Mouse (Mus musculus) T-helper 17 cell (primary cell): ENCODE measurements around the gene Coro6.

ENCODE experiments used
- in situ Hi-C, 2 experiments: fragments of 300-600 bp; cut with MboI, MseI; formaldehyde crosslinking; loops; 1 replicate in 1 of 2; 2 replicates in 1 of 2; pipeline ENCODE4 v1.15.1; 2025; ENCODE audit warnings: high pct_unique_total_duplicates in 2 of 2

Coro6 gene

GRCm38 (mm10) chr11:77463786-77464185 lies 1.6 kb downstream of the Coro6 start:
- in situ Hi-C loops = loop anchor here (25.0 kb wide), 1 partner anchor 351 kb away; no protein-coding TSS in a partner anchor

GRCm38 (mm10) chr11:77464684-77465083 lies 2.5 kb downstream of the Coro6 start:
- in situ Hi-C loops = loop anchor here (25.0 kb wide), 1 partner anchor 352 kb away; no protein-coding TSS in a partner anchor

DNA sequence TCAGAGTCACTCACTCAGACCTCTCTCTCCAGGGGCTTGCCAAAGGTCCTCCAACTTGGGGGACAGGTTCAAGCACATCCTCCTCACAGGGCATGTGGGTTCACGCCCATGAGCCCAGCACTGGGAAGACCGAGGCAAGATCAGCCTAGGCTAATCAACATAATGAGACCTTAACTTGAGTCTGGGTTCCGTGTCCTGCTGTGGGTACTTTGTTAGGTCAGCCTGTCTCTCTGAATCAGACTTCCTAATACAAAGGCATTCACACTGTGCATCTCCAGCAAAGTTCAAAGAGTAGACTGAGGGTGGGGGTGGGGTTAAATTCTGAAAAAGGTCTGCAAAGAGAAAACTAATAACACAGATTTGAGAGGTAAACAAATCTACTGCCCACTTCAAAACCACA lies 2.9 kb downstream of the Coro6 start:
- in situ Hi-C loops = loop anchor here (25.0 kb wide), 1 partner anchor 353 kb away; no protein-coding TSS in a partner anchor

- in situ Hi-C loops = loop anchor here (25.0 kb wide), 1 partner anchor 354 kb away; no protein-coding TSS in a partner anchor
Observed at GRCm38 (mm10) chr11:77466544-77466943, 4.3 kb downstream of the Coro6 start.

- in situ Hi-C loops = loop anchor here (25.0 kb wide), 1 partner anchor 355 kb away; no protein-coding TSS in a partner anchor
Observed at GRCm38 (mm10) chr11:77467157-77467556, 4.9 kb downstream of the Coro6 start.

DNA sequence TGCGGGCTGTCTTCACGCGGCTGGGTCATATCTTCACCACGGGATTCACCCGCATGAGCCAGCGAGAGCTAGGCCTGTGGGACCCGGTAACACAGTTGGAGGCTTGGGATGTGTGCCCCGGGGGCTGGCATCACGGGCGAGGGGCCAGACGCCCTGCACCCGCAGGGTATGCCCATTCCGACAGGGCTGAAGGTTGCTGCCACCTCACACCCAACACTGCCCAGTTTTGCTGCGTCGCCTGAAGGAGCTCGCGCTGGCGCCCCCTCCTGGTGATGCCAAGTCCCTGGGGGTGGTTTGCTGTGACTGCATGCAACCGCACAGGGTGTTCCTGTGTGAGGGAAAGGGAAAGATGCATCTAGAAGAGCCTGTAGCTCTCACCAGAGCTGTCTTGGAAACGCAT lies 5.6 kb downstream of the Coro6 start:
- in situ Hi-C loops = loop anchor here (25.0 kb wide), 1 partner anchor 355 kb away; no protein-coding TSS in a partner anchor

DNA sequence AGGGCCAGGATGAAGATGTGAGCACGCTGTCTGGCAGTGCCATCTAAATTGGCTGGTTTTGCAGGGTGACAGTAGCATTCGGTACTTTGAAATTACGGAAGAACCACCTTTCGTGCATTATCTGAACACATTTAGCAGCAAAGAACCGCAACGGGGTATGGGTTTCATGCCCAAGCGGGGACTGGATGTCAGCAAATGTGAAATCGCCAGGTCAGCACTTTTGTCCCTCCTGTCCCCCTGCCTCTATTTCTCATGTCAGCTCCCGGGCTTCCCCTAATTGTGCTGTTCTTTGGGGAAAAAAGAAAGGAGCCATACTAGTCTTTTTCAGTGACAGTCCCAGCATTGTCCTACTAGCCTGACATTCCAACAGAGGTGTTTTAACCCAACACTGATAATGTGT lies 6.2 kb downstream of the Coro6 start:
- in situ Hi-C loops = loop anchor here (25.0 kb wide), 1 partner anchor 356 kb away; no protein-coding TSS in a partner anchor

- in situ Hi-C loops = loop anchor here (25.0 kb wide), 1 partner anchor 359 kb away; no protein-coding TSS in a partner anchor
Observed at GRCm38 (mm10) chr11:77471407-77471806, 9.2 kb downstream of the Coro6 start.

DNA sequence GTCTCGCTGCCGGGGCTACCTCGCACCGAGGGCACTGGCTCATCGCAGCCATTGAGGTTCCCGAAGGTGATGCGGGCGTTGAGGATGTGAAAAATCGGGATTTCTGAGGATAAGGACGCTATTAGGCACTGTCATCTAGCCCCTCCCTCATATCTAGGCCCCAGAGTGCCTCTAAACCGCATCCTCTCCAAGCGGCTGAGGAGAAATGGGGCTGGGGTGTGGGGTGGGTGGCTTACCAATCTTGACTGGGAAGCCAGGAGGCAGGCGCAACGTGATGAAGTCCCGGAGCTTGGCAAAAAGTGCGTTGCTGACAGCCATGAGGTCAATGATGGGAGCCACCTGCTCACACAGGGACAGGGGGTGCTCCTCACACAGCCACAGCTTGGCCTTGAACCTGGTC lies 10.6 kb downstream of the Coro6 start:
- in situ Hi-C loops = loop anchor here (25.0 kb wide), 1 partner anchor 360 kb away; no protein-coding TSS in a partner anchor

DNA sequence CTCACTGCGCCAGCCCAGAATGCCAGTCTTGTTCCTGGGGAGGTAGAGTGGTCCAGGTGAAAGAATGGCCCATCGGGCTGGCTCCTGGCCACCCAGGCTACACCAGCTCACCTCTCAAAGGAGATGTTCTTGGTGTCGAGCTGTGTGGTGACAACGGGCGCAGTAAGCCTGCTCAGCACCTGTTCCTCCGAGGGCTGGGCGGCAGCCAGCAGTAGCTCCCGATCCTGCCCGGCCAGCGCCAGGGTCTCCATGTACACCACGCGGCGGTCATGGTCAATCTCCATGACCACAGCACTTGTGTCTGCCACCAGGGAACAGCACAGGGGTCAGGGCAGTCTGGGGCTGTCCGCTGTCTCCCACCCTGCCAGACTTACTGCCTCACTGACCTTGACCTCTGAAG lies 14.0 kb downstream of the Coro6 start:
- in situ Hi-C loops = no loop called here

GRCm38 (mm10) chr11:77476895-77477294 lies 14.7 kb downstream of the Coro6 start:
- in situ Hi-C loops = no loop called here

DNA sequence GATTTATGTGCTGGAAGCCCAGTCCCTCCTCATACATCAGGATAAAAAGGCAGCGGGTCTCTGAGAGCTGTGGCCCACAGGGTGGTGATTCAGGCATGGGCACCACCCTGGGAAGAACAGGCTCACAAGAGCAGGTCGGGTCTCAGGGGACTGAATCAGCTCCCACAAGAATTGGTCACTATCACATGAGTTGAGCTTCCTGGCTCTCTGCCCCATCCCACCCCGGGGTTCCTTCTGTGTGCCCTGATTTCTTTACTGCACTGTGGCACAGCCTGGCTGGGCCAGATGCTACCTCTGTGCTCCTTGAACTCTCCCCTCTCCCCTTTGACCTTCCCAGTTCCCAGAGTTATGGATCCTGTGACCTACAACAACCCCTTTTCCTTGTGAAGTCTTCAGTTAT lies 20.8 kb downstream of the Coro6 start:
- in situ Hi-C loops = no loop called here

DNA sequence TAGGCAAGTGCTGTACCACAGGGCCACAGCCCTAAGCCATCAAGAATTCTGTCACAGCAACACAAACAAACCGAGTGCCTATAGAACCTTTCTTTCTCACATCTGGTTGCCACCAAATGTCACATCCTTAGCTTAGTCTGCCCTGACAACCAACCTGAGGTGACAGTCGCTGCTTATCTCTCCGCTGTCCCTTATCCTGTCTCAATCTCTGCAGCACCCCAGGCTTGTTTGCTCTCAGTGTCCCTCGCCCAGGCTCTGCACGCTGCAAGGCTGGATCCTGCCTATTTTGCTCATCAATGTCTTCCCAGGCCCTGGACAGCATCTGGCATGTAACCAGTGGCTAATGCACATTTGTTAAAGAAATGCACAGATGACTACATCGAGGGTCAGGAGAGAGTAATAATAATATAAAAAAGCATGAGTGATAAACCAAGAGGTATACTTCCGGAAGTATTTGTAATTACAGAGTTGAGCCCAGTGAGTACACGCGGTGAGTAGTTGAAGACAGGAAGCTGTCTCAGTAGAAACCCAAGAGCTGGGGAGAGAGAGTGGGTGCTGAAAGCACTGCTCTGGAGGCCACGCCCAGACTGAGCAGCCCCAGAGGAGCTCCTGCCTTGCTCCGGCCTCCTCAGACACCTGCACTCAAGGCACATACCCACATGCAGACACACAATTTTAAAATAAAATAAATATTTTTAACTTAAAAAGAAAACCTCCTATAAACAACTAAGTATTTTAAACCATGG lies 21.5 kb downstream of the Coro6 start:
- in situ Hi-C loops = no loop called here

DNA sequence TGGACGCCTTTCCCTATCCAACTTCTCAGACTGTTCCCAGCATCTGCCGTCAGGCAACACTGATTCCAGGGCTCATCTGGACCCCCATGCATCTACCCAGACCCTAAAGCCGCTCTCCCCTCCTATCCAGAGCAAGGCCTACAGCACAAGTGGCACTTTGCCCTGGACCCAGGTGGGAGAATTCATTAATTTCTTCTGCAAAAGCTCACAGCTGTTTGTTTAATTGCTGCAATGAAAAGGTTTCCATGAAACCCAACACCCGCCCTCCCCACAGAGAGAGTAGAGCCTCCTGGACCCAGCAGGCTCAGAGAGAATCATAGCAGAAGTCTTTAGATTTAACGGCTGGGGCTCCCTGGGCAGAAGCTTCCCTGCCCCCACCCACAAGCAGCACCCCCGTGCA lies 23.0 kb downstream of the Coro6 start:
- in situ Hi-C loops = no loop called here

- in situ Hi-C loops = no loop called here
Observed at GRCm38 (mm10) chr11:77486798-77487197, 24.6 kb downstream of the Coro6 start.

DNA sequence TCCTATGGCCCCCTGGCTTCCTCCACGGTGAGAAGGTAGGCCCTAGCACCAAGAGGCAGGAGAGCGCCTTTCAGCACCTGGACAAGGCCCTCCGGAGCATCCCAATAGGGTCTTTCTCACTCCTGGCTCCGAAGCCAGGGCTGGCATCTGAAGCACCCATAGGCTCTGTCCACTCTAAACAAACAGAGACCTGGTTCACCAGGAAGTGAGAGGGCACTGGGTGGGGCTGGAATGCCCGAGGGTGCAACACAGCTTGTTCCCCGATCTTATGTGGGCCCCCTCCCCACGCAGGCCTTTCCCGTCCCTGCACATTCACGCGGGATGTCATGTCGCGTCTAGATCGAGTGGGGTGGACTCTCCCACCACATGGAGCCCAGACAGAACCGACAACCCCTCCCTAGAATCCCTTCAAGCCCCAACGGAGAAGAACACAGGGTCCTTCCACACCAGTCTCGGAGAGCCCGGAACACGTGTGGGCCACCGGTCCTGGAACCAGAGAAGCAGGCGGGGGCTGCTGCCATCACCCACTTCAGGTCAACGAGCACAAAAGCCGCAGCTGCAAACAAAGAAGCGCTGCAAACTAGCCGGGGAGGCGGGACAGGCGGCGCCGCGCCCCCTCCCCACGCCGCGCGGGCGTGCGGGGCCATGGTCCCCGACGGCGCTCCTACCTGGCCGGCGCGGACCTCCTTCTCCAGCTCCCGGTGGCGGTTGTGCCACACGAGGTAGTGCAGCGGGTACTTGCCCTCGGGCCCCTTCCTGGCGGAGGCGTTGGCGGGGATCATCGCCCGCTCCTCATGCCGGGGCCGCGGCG lies 26.8 kb downstream of the Coro6 start:
- in situ Hi-C loops = no loop called here

GRCm38 (mm10) chr11:77489591-77490235 lies 27.5 kb downstream of the Coro6 start, which contains the start of gene Ankrd13b:
Gene Ankrd13b (minus strand): TSS chr11:77489678.
- in situ Hi-C loops = loop anchor here in 1 of 2 experiments (5.0 to 10.0 kb wide), 2 partner anchors 118 to 1045 kb away; partner anchors contain the start of genes Ift20, Taok1 and Tnfaip1

- in situ Hi-C loops = loop anchor here in 1 of 2 experiments (5.0 to 10.0 kb wide), 2 partner anchors 117 to 1044 kb away; partner anchors contain the start of genes Ift20, Taok1 and Tnfaip1
Observed at GRCm38 (mm10) chr11:77490451-77490850, 28.2 kb downstream of the Coro6 start.

- in situ Hi-C loops = loop anchor here in 1 of 2 experiments (5.0 to 10.0 kb wide), 2 partner anchors 116 to 1044 kb away; partner anchors contain the start of genes Ift20, Taok1 and Tnfaip1
Observed at GRCm38 (mm10) chr11:77491123-77491501, 28.9 kb downstream of the Coro6 start.

- in situ Hi-C loops = loop anchor here in 1 of 2 experiments (5.0 to 10.0 kb wide), 2 partner anchors 116 to 1043 kb away; partner anchors contain the start of genes Ift20, Taok1 and Tnfaip1
Observed at GRCm38 (mm10) chr11:77491502-77492291, 29.5 kb downstream of the Coro6 start.
